Mouse (Mus musculus): ENCODE measurements around the gene Zfp276. TPM values are rescaled to one million over a fixed set of nuclear protein-coding genes. Genes with fewer than 3 reads are reported as not detected.

Zfp276 gene
- 1.4 TPM for polyA plus RNA-seq (2014; fragmentation: Illumina TruSeq; extraction: RNeasy Lipid Tissue Mini Kit (QIAGEN cat#74804); ENCODE audit: low replicate concordance)

DNA sequence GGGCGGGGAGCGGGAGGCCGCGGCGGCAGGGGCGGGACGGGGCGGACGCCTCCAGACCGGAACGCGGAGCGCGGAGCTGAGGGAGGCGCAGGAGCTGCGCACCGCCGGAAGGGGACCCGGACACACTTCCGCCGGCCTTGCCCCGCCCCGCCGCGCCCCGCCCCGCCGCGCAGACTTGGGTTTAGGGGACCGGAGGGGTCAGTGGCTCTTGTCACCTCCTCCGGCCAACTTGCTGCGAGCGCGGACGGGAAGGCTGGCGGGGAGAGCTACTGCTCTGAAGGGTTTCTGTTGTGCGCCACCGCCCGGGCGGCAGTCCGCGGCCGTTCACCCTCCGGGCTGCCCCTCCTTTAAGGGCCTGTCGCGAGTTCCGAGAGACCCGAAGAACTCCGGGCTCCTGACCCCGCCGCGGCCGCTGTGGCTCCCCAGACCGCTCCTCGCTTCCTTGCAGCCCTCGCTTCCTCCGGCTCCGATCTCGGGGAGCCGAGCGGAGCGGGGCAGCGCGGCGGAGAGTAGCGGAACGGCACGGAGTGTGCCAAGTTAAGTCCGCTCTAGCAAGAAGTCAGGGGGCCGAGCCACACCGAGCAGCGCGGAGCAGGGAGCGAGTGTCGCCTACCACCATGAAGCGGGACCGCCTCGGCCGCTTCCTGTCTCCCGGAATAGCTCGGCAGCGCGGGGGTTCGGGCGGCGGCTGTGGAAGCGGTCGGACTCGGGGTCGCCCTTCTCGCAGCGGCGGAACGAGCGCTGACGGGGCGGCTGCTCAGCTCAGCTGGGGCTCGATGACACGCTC is at the start of gene Zfp276, which contains the start of gene Vps9d1:
Gene Zfp276, plus strand, starts transcription at position 97 of the 787 bp plus-strand sequence.
Gene Vps9d1, minus strand, starts transcription at position 250 of the 787 bp plus-strand sequence.

DNA sequence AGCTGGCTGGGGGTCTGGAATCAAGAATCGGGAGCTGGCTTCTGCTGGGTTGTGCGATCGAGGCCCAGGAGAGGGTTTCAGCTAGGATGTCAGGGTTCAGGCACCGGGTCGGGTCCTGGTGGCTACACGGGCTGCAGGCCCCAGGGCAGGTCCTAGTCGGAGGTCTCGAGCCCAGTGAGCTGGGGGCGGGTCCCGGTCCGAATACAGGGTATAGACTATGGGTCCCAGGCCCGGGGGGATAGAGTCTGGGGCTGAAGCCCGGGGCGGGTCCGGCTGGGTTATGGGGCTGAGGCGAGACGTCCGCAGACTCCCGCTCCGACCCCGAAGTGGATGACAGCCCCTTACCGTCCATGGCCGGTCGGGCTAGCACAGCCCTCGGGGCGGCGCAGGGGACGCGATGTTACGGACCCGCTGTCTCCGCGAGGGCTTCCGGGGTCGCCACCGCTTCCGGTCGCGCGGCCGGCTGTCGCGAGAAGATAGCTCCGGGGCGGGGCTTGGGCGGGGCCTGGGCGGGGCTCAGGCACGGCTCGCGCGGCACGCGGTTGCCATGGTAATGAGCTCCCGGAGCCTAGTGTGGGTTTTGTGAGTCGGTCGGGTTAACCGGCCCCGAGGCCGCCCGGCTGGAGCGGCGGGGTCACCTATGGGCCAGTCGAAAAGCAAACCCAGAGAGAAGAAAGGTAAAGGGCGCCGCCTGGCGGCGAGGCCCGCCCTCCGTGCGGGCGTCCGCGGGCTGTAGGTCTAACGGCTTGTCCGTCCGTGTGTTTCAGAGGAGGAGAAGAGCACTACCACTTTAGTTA is 41.5 kb upstream of the Zfp276 start, which contains the start of the genes Chmp1a and Spata33:
Gene Chmp1a, minus strand, starts transcription at position 443 of the 797 bp plus-strand sequence.
Gene Spata33, plus strand, starts transcription at position 512 of the 797 bp plus-strand sequence.

DNA sequence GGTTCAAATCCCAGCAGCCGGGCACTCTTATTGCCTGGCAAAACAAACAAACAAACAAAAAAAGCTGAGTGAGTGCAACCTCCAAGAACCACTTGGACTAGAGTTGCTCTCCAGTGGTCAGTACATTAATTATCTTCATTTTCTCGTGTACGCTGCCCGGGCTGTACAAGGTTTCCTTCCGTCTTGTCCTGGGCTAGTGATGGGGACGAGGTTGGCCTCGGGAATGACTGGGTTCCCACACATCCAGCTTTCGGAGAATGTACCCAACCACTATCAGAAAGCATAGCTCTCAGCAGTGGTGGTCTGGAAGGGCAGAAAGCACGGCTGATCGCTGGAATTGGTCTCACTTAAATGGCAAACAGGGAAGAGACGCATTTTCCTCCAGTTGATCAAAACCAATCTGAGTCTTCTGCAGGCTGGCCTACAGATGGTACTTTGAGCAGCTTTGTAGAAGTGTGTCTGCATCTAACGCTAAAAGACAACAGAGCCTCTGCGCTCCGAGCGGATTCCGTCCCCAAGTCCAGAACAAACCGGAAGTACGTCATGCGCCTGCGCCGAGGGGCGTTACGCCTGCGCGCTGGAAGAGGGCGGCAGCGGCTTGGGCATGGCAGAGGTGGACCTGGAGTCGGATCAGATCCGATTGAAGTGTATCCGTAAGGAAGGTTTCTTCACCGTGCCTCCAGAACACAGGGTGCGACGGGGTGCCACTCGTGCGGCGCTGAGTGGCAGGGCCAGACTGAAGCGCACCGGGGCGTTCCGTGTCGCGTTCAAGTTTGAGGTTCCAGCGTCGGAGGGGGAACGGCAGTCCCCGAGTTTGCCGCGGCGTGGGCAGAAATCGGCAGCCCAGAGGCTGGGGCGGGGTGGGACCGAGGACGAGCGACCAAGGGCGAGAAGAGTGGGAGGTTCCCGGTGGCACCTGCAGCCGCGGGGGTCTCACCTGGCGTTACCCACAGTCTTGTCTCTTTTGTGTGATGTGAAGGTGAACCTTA is 29.4 kb upstream of the Zfp276 start, which contains the start of gene Cdk10:
Gene Cdk10, plus strand, starts transcription at position 565 of the 989 bp plus-strand sequence.

DNA sequence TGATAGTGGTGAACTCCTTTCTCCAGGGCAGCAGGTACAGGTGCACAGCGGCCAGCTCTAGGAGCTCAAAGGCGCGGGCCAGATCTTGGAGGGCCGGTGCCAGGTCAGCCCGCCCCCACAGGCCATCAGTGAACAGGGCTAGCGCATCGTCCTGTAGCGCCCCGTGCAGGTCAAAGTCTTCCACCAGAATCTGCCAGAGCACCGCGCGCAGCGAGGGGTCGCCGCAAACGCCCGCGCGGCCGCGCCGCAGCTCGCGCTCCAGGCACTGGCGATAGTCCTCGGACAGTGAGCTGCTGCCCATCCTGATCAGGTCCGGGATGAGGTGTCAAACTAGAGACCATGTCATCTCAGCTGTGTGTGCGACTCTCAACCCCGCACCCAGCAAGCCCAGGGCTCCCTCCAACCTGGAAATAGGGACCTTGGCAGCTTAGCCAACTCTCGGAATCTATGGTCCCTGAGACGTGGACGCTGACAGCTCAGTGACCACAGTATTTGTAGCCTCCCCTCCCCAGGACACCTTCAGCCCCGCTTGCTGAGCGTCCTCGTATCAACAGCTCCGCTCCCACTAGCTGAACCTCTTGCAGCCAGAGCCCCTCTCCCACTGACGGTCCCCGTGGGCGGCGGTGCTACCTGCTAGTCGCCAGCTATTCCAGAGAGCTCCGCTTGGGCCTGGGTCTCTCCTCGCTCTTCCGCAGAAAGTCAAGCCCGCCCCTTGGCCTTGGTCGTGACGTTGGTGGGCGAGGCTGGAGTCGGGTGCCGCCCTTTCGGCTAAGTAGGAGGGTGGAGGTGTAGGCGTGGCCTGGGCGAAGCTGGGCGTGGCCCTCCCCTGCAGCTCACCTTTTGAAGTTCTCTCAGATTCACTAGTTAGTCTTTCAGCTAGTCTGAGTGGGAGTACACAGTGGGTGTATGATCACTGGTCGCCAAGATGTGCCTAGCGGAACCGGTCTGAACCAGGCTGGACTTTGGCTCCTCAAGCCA is 18.2 kb upstream of the Zfp276 start, which contains the start of gene Spata2l:
Gene Spata2l, minus strand, starts transcription at position 714 of the 978 bp plus-strand sequence.

DNA sequence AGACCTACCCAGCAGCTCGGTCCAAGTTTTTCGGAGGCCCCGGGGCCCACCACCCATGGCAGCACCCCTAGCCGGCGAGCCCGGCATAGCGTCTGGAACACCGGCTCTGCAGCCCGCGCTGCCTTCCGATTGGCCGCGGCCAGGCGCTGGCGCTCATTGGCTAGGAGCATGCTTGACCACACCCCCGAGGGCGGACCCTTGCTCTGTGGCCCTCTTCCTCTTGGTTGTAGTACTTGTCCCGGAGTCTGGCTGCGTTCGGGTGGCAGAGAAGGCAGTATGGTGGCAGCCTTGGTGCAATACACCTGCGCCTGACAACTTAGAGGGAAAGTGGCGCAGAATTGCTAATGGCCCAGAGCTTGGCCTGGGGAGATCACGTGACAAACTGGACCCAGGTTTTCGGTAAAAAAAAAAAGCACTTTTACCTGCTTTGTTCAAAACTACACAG is 64.5 kb downstream of the Zfp276 start, which contains the start of gene Fanca:
Gene Fanca, minus strand, starts transcription at position 110 of the 445 bp plus-strand sequence.

Other genes with a start within 250 kb of the Zfp276 start
- gene Ankrd11, start 211.9 kb upstream of the Zfp276 start, polyA plus RNA-seq (2014; fragmentation: Illumina TruSeq; extraction: RNeasy Lipid Tissue Mini Kit (QIAGEN cat#74804); ENCODE audit: low replicate concordance) = 48.6 TPM
- 21.2 TPM for gene Spg7, start 191.3 kb upstream of the Zfp276 start, polyA plus RNA-seq (2014; fragmentation: Illumina TruSeq; extraction: RNeasy Lipid Tissue Mini Kit (QIAGEN cat#74804); ENCODE audit: low replicate concordance)
- gene Rpl13, start 151.8 kb upstream of the Zfp276 start, polyA plus RNA-seq (2014; fragmentation: Illumina TruSeq; extraction: RNeasy Lipid Tissue Mini Kit (QIAGEN cat#74804); ENCODE audit: low replicate concordance) = 16.3 TPM
- gene Cpne7, start 136.8 kb upstream of the Zfp276 start, polyA plus RNA-seq (2014; fragmentation: Illumina TruSeq; extraction: RNeasy Lipid Tissue Mini Kit (QIAGEN cat#74804); ENCODE audit: low replicate concordance) = not detected
- gene Sult5a1, start 95.9 kb upstream of the Zfp276 start, polyA plus RNA-seq (2014; fragmentation: Illumina TruSeq; extraction: RNeasy Lipid Tissue Mini Kit (QIAGEN cat#74804); ENCODE audit: low replicate concordance) = not detected
- 22.8 TPM for gene Dpep1, start 68.0 kb upstream of the Zfp276 start, polyA plus RNA-seq (2014; fragmentation: Illumina TruSeq; extraction: RNeasy Lipid Tissue Mini Kit (QIAGEN cat#74804); ENCODE audit: low replicate concordance)
- 4.3 TPM for gene Chmp1a, start 41.4 kb upstream of the Zfp276 start, polyA plus RNA-seq (2014; fragmentation: Illumina TruSeq; extraction: RNeasy Lipid Tissue Mini Kit (QIAGEN cat#74804); ENCODE audit: low replicate concordance)
- not detected for gene Spata33, start 41.4 kb upstream of the Zfp276 start, polyA plus RNA-seq (2014; fragmentation: Illumina TruSeq; extraction: RNeasy Lipid Tissue Mini Kit (QIAGEN cat#74804); ENCODE audit: low replicate concordance)
- 1.6 TPM for gene Cdk10, start 29.4 kb upstream of the Zfp276 start, polyA plus RNA-seq (2014; fragmentation: Illumina TruSeq; extraction: RNeasy Lipid Tissue Mini Kit (QIAGEN cat#74804); ENCODE audit: low replicate concordance)
- not detected for gene Spata2l, start 18.0 kb upstream of the Zfp276 start, polyA plus RNA-seq (2014; fragmentation: Illumina TruSeq; extraction: RNeasy Lipid Tissue Mini Kit (QIAGEN cat#74804); ENCODE audit: low replicate concordance)
- gene Vps9d1, start 153 bp downstream of the Zfp276 start, polyA plus RNA-seq (2014; fragmentation: Illumina TruSeq; extraction: RNeasy Lipid Tissue Mini Kit (QIAGEN cat#74804); ENCODE audit: low replicate concordance) = 0.89 TPM
- 0.89 TPM for gene Fanca, start 64.4 kb downstream of the Zfp276 start, polyA plus RNA-seq (2014; fragmentation: Illumina TruSeq; extraction: RNeasy Lipid Tissue Mini Kit (QIAGEN cat#74804); ENCODE audit: low replicate concordance)
- gene Spire2, start 78.5 kb downstream of the Zfp276 start, polyA plus RNA-seq (2014; fragmentation: Illumina TruSeq; extraction: RNeasy Lipid Tissue Mini Kit (QIAGEN cat#74804); ENCODE audit: low replicate concordance) = 0.26 TPM
- 128 TPM for gene Tcf25, start 119.6 kb downstream of the Zfp276 start, polyA plus RNA-seq (2014; fragmentation: Illumina TruSeq; extraction: RNeasy Lipid Tissue Mini Kit (QIAGEN cat#74804); ENCODE audit: low replicate concordance)
- gene Mc1r, start 152.9 kb downstream of the Zfp276 start, polyA plus RNA-seq (2014; fragmentation: Illumina TruSeq; extraction: RNeasy Lipid Tissue Mini Kit (QIAGEN cat#74804); ENCODE audit: low replicate concordance) = not detected
- 0.30 TPM for gene Tubb3, start 157.2 kb downstream of the Zfp276 start, polyA plus RNA-seq (2014; fragmentation: Illumina TruSeq; extraction: RNeasy Lipid Tissue Mini Kit (QIAGEN cat#74804); ENCODE audit: low replicate concordance)
- 1.8 TPM for gene Def8, start 169.3 kb downstream of the Zfp276 start, polyA plus RNA-seq (2014; fragmentation: Illumina TruSeq; extraction: RNeasy Lipid Tissue Mini Kit (QIAGEN cat#74804); ENCODE audit: low replicate concordance)
- gene Afg3l1, start 223.7 kb downstream of the Zfp276 start, polyA plus RNA-seq (2014; fragmentation: Illumina TruSeq; extraction: RNeasy Lipid Tissue Mini Kit (QIAGEN cat#74804); ENCODE audit: low replicate concordance) = 3.5 TPM